Mouse (Mus musculus): ENCODE measurements around the gene Gm45234. TPM values are rescaled to one million over a fixed set of nuclear protein-coding genes. Genes with fewer than 3 reads are reported as not detected.
"Not testable (repeated sequence)": the region's sequence is repeated elsewhere in the genome, so short reads cannot be mapped to it uniquely, and the experiment has no call there.

The Gm45234 gene
- polyA plus RNA-seq (2014; fragmentation: Nextera tagmentation; extraction: Ambion mirVana), result not detected in 2 replicates

GRCm38 (mm10) chr6:124755831-124756595 lies at the start of gene Gm45234, which contains the start of gene Atn1:
Gm45234 (minus strand) TSS chr6:124756021.
Atn1 (minus strand) TSS chr6:124756524.
- under 1% methylated on average over 78 of the region's 100 CpGs for WGBS
- Histone ChIP-seq H3K36me3 (ENCODE audit: insufficient read depth) (peaks cover 9% of the 10 kb centered on the region; the same call in 1 of the 2 replicates), H3K27ac (ENCODE audit: low read depth) (peak within 1 kb of the TSS; percentile 97), H3K9ac (peak within 1 kb of the TSS; percentile 90), H3K9me3 (ENCODE audit: low read depth, low read length) (no peaks in the 10 kb centered on the region), H3K4me2 (peak within 1 kb of the TSS; percentile 78), H3K27me3 (ENCODE audit: insufficient read depth, low read length) (no peaks in the 10 kb centered on the region), H3K4me1 (ENCODE audit: insufficient read depth) (peaks cover 22% of the 10 kb centered on the region), H3K4me3 (ENCODE audit: low read depth, low read length) (peak within 1 kb of the TSS; percentile 78)
- TF ChIP-seq CTCF (IDR thresholded peaks at IDR 0.05; ENCODE audit: low read depth), result no peak
- DNase-seq (peak; percentile 81), ATAC-seq (ENCODE audit: insufficient read depth) (peak; percentile 68)

GRCm38 (mm10) chr6:124804341-124804740 lies 48.5 kb upstream of the Gm45234 start:
- WGBS, result 88% methylated on average over 3 of the region's 3 CpGs
- no peaks in the 10 kb centered on the region for H3K27me3 ChIP-seq (ENCODE audit: insufficient read depth, low read length)
- 0 out of 2 replicates have a peak, but pooled peaks cover 3% of the 10 kb centered on the region for H3K4me1 ChIP-seq (ENCODE audit: insufficient read depth)
- DNase-seq, result no peak
- no peaks in the 10 kb centered on the region for H3K36me3 ChIP-seq (ENCODE audit: insufficient read depth)
- TF ChIP-seq CTCF (IDR thresholded peaks at IDR 0.05; ENCODE audit: low read depth), result no peak
- H3K9me3 ChIP-seq (ENCODE audit: low read depth, low read length), result no peaks in the 10 kb centered on the region
- no peak overlapping the region for H3K4me2 ChIP-seq
- H3K9ac ChIP-seq, result no peak overlapping the region
- no peak overlapping the region for H3K27ac ChIP-seq (ENCODE audit: low read depth)
- H3K4me3 ChIP-seq (ENCODE audit: low read depth, low read length), result no peak overlapping the region
- no peak for ATAC-seq (ENCODE audit: insufficient read depth)

- H3K4me3 ChIP-seq (ENCODE audit: low read depth, low read length); H3K9me3 ChIP-seq (ENCODE audit: low read depth, low read length); H3K9ac ChIP-seq; H3K4me1 ChIP-seq (ENCODE audit: insufficient read depth); H3K27me3 ChIP-seq (ENCODE audit: insufficient read depth, low read length); DNase-seq; H3K4me2 ChIP-seq; H3K36me3 ChIP-seq (ENCODE audit: insufficient read depth); ATAC-seq (ENCODE audit: insufficient read depth); H3K27ac ChIP-seq (ENCODE audit: low read depth): not testable (repeated sequence)
- WGBS, result 91% methylated on average over 4 of the region's 4 CpGs
Measured at GRCm38 (mm10) chr6:124803691-124804090, 47.9 kb upstream of the Gm45234 start.

- Histone ChIP-seq H3K9me3 (ENCODE audit: low read depth, low read length) (no peaks in the 10 kb centered on the region), H3K27me3 (ENCODE audit: insufficient read depth, low read length) (no peaks in the 10 kb centered on the region), H3K4me1 (ENCODE audit: insufficient read depth) (0 out of 2 replicates have a peak, but pooled peaks cover 3% of the 10 kb centered on the region), H3K4me3 (ENCODE audit: low read depth, low read length) (no peak overlapping the region), H3K4me2 (no peak overlapping the region), H3K36me3 (ENCODE audit: insufficient read depth) (no peaks in the 10 kb centered on the region), H3K9ac (no peak overlapping the region), H3K27ac (ENCODE audit: low read depth) (no peak overlapping the region)
- WGBS, result 77% methylated on average over 3 of the region's 3 CpGs
- no peak for TF ChIP-seq CTCF (IDR thresholded peaks at IDR 0.05; ENCODE audit: low read depth)
- ATAC-seq (ENCODE audit: insufficient read depth) (no peak), DNase-seq (no peak)
Measured at GRCm38 (mm10) chr6:124803061-124803460, 47.2 kb upstream of the Gm45234 start.

- not testable (repeated sequence) for H3K9ac ChIP-seq; ATAC-seq (ENCODE audit: insufficient read depth); H3K9me3 ChIP-seq (ENCODE audit: low read depth, low read length); H3K4me1 ChIP-seq (ENCODE audit: insufficient read depth); H3K27me3 ChIP-seq (ENCODE audit: insufficient read depth, low read length); H3K36me3 ChIP-seq (ENCODE audit: insufficient read depth); H3K27ac ChIP-seq (ENCODE audit: low read depth)
- Histone ChIP-seq H3K4me2 (peak overlapping the region; percentile 53), H3K4me3 (ENCODE audit: low read depth, low read length) (peak overlapping the region; percentile 22; the same call in 1 of the 2 replicates)
- peak; percentile 26 for DNase-seq
- 9% methylated on average over 5 of the region's 9 CpGs for WGBS
Measured at GRCm38 (mm10) chr6:124802400-124802799, 46.6 kb upstream of the Gm45234 start.

GRCm38 (mm10) chr6:124796200-124796599 lies 40.4 kb upstream of the Gm45234 start:
- H3K4me3 ChIP-seq (ENCODE audit: low read depth, low read length), result no peak overlapping the region
- no peak overlapping the region for H3K9ac ChIP-seq
- no peaks in the 10 kb centered on the region for H3K9me3 ChIP-seq (ENCODE audit: low read depth, low read length)
- no peak overlapping the region for H3K4me2 ChIP-seq
- TF ChIP-seq CTCF (IDR thresholded peaks at IDR 0.05; ENCODE audit: low read depth), result no peak
- no peak for DNase-seq
- H3K27me3 ChIP-seq (ENCODE audit: insufficient read depth, low read length), result no peaks in the 10 kb centered on the region
- ATAC-seq (ENCODE audit: insufficient read depth), result no peak
- no peaks in the 10 kb centered on the region for H3K4me1 ChIP-seq (ENCODE audit: insufficient read depth)
- H3K36me3 ChIP-seq (ENCODE audit: insufficient read depth), result no peaks in the 10 kb centered on the region
- 66% methylated on average over 2 of the region's 2 CpGs for WGBS
- no peak overlapping the region for H3K27ac ChIP-seq (ENCODE audit: low read depth)

- no peak for ATAC-seq (ENCODE audit: insufficient read depth)
- no peak for DNase-seq
- H3K27ac ChIP-seq (ENCODE audit: low read depth), result no peak overlapping the region
Measured at GRCm38 (mm10) chr6:124795781-124796180, 40.0 kb upstream of the Gm45234 start.

More at GRCm38 (mm10) chr6:124795781-124796180, 40.0 kb upstream of the Gm45234 start:
- H3K4me1 ChIP-seq (ENCODE audit: insufficient read depth), result no peaks in the 10 kb centered on the region
- no peaks in the 10 kb centered on the region for H3K9me3 ChIP-seq (ENCODE audit: low read depth, low read length)
- no peak overlapping the region for H3K4me3 ChIP-seq (ENCODE audit: low read depth, low read length)
- TF ChIP-seq CTCF (IDR thresholded peaks at IDR 0.05; ENCODE audit: low read depth), result no peak
- no peaks in the 10 kb centered on the region for H3K27me3 ChIP-seq (ENCODE audit: insufficient read depth, low read length)
- 82% methylated on average over 4 of the region's 4 CpGs for WGBS
- H3K9ac ChIP-seq, result no peak overlapping the region
- no peaks in the 10 kb centered on the region for H3K36me3 ChIP-seq (ENCODE audit: insufficient read depth)
- no peak overlapping the region for H3K4me2 ChIP-seq

Data from lung, embryonic 14.5 days (tissue).